Mouse (Mus musculus): ENCODE data around the gene Dlx2.

Gene Dlx2

GRCm38 (mm10) chr2:71546640-71547071 lies at the start of gene Dlx2:
Gene Dlx2, minus strand, starts transcription at chr2:71546754.
- DNase-seq (ENCODE audit: low spot score), result peak; percentile 63

- no peak for DNase-seq (ENCODE audit: low spot score)
Observed at GRCm38 (mm10) chr2:71594466-71594865, 47.9 kb upstream of the Dlx2 start.

- no peak for DNase-seq (ENCODE audit: low spot score)
Observed at GRCm38 (mm10) chr2:71589114-71589513, 42.6 kb upstream of the Dlx2 start.

- DNase-seq (ENCODE audit: low spot score), result no peak
Observed at GRCm38 (mm10) chr2:71581488-71581887, 34.9 kb upstream of the Dlx2 start.

- DNase-seq (ENCODE audit: low spot score), result no peak
Observed at GRCm38 (mm10) chr2:71580632-71581466, 34.3 kb upstream of the Dlx2 start.

- no peak for DNase-seq (ENCODE audit: low spot score)
Observed at GRCm38 (mm10) chr2:71577059-71577458, 30.5 kb upstream of the Dlx2 start.

- no peak for DNase-seq (ENCODE audit: low spot score)
Observed at GRCm38 (mm10) chr2:71573736-71574135, 27.2 kb upstream of the Dlx2 start.

- DNase-seq (ENCODE audit: low spot score), result no peak
Observed at GRCm38 (mm10) chr2:71566466-71566865, 19.9 kb upstream of the Dlx2 start.

- DNase-seq (ENCODE audit: low spot score), result no peak
Observed at GRCm38 (mm10) chr2:71556071-71556470, 9.5 kb upstream of the Dlx2 start.

GRCm38 (mm10) chr2:71551704-71552103 lies 5.2 kb upstream of the Dlx2 start:
- no peak for DNase-seq (ENCODE audit: low spot score)

- DNase-seq (ENCODE audit: low spot score), result no peak
Observed at GRCm38 (mm10) chr2:71550330-71550729, 3.8 kb upstream of the Dlx2 start.

GRCm38 (mm10) chr2:71547829-71548228 lies 1.3 kb upstream of the Dlx2 start:
- DNase-seq (ENCODE audit: low spot score), result peak; percentile 75

- DNase-seq (ENCODE audit: low spot score), result peak; percentile 29
Observed at GRCm38 (mm10) chr2:71545882-71546639, 493 bp downstream of the Dlx2 start.

- DNase-seq (ENCODE audit: low spot score), result no peak
Observed at GRCm38 (mm10) chr2:71545401-71545881, 1.1 kb downstream of the Dlx2 start.

- DNase-seq (ENCODE audit: low spot score), result peak; percentile 29
Observed at GRCm38 (mm10) chr2:71544391-71545285, 1.9 kb downstream of the Dlx2 start.

GRCm38 (mm10) chr2:71543948-71544347 lies 2.6 kb downstream of the Dlx2 start:
- no peak for DNase-seq (ENCODE audit: low spot score)

- DNase-seq (ENCODE audit: low spot score), result no peak
Observed at GRCm38 (mm10) chr2:71543531-71543930, 3.0 kb downstream of the Dlx2 start.

- no peak for DNase-seq (ENCODE audit: low spot score)
Observed at GRCm38 (mm10) chr2:71542816-71543301, 3.7 kb downstream of the Dlx2 start.

GRCm38 (mm10) chr2:71542227-71542815 lies 4.2 kb downstream of the Dlx2 start:
- no peak for DNase-seq (ENCODE audit: low spot score)

GRCm38 (mm10) chr2:71541418-71542226 lies 4.9 kb downstream of the Dlx2 start:
- no peak for DNase-seq (ENCODE audit: low spot score)
